Mouse (Mus musculus) fat pad, adult 2 months (tissue): ENCODE results near the gene Zfp951.
A peak's percentile ranks its signal among the peaks of the same experiment; 100 is the strongest.
"Not testable (repeated sequence)": the region's sequence is repeated elsewhere in the genome, so short reads cannot be mapped to it uniquely, and the experiment has no call there.

Experiments
- DNase-seq: peaks from one replicate; pipeline ENCODE4 v3.0.0-alpha.2; 2011; ENCODE audit warnings: low read depth, low spot score; ENCODE audit errors: extremely low read depth

The Zfp951 gene

GRCm38 (mm10) chr5:104859962-104860525, at the start of gene Zfp951:
Zfp951 (minus strand) TSS chr5:104860070.
- DNase-seq, result peak; percentile 7

DNA sequence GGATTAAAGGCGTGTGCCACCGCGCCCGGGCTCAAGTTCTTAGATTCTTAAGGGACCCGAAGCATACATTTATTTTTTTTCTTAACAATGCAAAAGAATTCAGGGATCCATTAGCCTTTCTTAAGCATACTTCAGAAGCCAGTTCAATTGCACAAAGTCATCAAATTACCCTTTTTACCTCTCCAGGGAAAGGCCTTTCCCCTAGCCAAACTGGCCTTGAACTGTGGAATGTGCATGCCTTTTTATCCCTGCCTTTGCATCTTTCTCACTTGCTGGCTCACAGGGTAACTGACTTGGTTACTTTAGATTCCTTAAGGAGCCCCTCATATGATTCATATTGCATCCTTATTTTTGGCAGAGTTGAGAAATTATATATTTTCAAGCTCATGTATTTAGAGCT, 46.7 kb upstream of the Zfp951 start:
- not testable (repeated sequence) for DNase-seq

DNA sequence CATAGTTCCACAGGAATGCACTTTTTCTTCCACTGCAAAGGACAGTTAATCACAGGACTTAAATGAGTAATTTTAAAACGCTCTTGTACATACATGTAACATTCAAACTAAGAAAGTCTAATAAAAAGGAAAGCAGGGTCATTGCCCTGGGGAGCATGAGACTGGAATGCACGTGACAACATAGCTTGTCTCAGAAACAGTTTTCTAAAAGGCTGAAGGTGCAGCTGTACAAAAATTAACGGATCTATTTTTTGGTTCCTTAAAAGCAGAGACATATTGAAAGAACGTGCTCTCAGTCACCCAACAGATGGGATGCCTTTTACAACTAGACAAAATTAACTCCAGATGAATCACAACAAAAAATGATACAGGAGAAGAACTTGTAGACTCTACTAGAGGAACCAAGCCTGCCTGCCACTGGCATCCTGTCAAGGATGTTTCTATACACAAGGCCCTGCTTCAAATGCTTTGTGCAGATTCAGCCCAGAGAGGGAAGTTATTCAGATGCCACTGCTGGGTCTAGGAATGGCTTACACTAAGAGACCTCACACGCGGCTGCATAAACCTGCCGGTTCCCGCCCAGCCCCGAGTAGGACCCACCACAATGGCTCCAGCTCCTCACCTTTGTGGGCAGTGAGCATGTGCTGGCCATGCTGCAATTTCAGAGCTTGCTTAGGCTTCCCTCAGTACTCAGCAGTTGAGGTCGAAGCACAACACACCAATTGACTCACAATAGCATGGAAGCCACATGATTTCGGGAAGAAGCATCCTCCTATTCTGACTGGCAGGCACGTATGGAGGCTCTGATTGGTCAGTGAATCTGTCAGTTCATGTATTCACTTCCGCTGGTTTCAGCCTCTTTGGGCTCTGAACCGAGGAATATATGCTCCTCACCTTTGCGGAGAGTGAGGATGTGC, 567 bp downstream of the Zfp951 start:
- not testable (repeated sequence) for DNase-seq

- DNase-seq, result not testable (repeated sequence)
Observed at GRCm38 (mm10) chr5:104854546-104854945, 5.3 kb downstream of the Zfp951 start.

DNA sequence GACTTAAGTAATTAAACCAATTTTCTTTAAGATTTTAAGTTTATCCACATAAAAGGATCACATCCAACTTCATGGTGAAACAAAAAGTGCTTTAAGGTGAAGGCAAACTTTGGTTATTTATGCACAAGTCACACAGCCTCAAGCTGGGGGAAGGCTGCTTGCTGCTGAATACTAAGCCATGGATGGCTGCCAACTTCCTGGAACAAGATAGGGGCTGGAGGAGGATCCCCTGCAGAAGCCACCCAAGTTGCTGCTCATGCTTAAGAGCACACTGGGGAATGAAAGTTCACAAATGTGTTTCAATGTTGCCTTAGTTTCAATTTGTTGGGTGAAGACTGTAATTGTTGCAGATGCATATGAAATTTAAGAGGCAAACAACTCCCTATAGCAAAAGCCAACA, 26.5 kb downstream of the Zfp951 start:
- no peak for DNase-seq

DNA sequence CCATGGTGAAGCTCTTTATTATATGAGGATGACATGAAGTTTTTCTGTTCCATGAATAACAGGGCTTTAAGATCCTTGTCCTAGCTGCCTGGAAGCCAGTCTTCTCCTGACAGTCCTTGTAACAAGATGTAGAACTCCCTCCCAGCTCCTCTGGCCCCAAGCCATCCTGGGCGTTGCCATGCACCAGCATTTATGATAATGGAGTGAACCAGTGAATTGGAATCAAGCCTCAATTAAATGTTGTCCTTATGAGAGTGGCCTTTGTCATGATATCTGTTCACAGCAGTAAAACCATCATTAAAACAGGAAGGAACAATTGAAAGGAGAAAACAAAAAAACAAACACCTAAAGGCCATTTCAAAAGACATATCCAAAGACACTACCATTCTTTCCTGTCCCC, 30.3 kb downstream of the Zfp951 start:
- DNase-seq, result no peak

- DNase-seq, result not testable (repeated sequence)
Observed at GRCm38 (mm10) chr5:104770138-104770537, 89.7 kb downstream of the Zfp951 start.
